Mouse (Mus musculus) testis, adult 2 months (tissue): ENCODE measurements at regions not wholly inside any gene's neighbourhood (a gene's known extent, or its start where the extent isn't known, plus 50 kb on each side); places are given as distances from the start of the nearest gene placed in this dataset.

ENCODE experiments used
- H3K27ac ChIP-seq: fragments of 200-500 bp; 2 replicates; pipeline ENCODE4 v1.5.1; 2012; ENCODE audit warnings: low read depth, low read length; ENCODE audit not compliant: control insufficient read depth, insufficient read depth
- H3K27me3 ChIP-seq: fragments of 200-500 bp; 2 replicates; pipeline ENCODE4 v1.6.1; 2012; ENCODE audit warnings: mild to moderate bottlenecking, low read length, moderate library complexity; ENCODE audit not compliant: control insufficient read depth, insufficient read depth
- H3K36me3 ChIP-seq: fragments of 200-500 bp; 2 replicates; pipeline ENCODE4 v1.6.1; 2012; ENCODE audit warnings: mild to moderate bottlenecking, low read length; ENCODE audit not compliant: control insufficient read depth, insufficient read depth
- H3K4me1 ChIP-seq: fragments of 200-500 bp; 2 replicates; pipeline ENCODE4 v1.6.1; 2012; ENCODE audit warnings: low read length; ENCODE audit not compliant: control insufficient read depth, insufficient read depth
- H3K4me3 ChIP-seq: fragments of 200-500 bp; 2 replicates; pipeline ENCODE4 v1.5.1; 2012; ENCODE audit warnings: low read depth, mild to moderate bottlenecking, low read length, moderate library complexity, mixed read lengths; ENCODE audit not compliant: control insufficient read depth
- CTCF ChIP-seq: fragments of 200-500 bp; IDR thresholded peaks from 2 replicates; pipeline ENCODE4 v1.5.1; 2012; ENCODE audit warnings: low read depth, mild to moderate bottlenecking, inconsistent platforms, low read length, moderate library complexity; ENCODE audit not compliant: control insufficient read depth, insufficient read depth, insufficient replicate concordance
- POLR2A ChIP-seq: fragments of 200-500 bp; IDR thresholded peaks from 2 replicates; pipeline ENCODE4 v1.6.1; 2012; ENCODE audit warnings: low read depth, mild to moderate bottlenecking, inconsistent platforms, low read length, moderate library complexity; ENCODE audit not compliant: control insufficient read depth

- TF ChIP-seq CTCF = no peak
- no peak for TF ChIP-seq POLR2A
- Histone ChIP-seq H3K27ac (no peak overlapping the region), H3K36me3 (no peaks in the 10 kb centered on the region), H3K4me1 (no peaks in the 10 kb centered on the region), H3K27me3 (no peaks in the 10 kb centered on the region), H3K4me3 (no peak overlapping the region)
These were observed 287.5 kb downstream of the Gm11361 start for GRCm38 (mm10) chr13:28544819-28545180.

- no peak for TF ChIP-seq CTCF
- no peak for TF ChIP-seq POLR2A
- H3K36me3 ChIP-seq = no peaks in the 10 kb centered on the region
- H3K4me1 ChIP-seq = no peaks in the 10 kb centered on the region
- no peak overlapping the region for H3K27ac ChIP-seq
- H3K4me3 ChIP-seq = no peak overlapping the region
- H3K27me3 ChIP-seq = no peaks in the 10 kb centered on the region
These were observed 286.9 kb downstream of the Gm11361 start for GRCm38 (mm10) chr13:28544003-28544818.

- Histone ChIP-seq H3K27me3 (no peaks in the 10 kb centered on the region), H3K4me1 (no peaks in the 10 kb centered on the region), H3K27ac (no peak overlapping the region), H3K36me3 (no peaks in the 10 kb centered on the region), H3K4me3 (no peak overlapping the region)
- TF ChIP-seq CTCF (no peak), POLR2A (no peak)
These were observed 284.3 kb downstream of the Gm11361 start for GRCm38 (mm10) chr13:28541607-28542006.

- Histone ChIP-seq H3K4me1 (no peaks in the 10 kb centered on the region), H3K4me3 (no peak overlapping the region)
- TF ChIP-seq CTCF = no peak
- no peak for TF ChIP-seq POLR2A
These were observed 275.8 kb downstream of the Gm11361 start for GRCm38 (mm10) chr13:28533080-28533479.

GRCm38 (mm10) chr13:28532278-28532677 lies 274.9 kb downstream of the Gm11361 start:
- H3K4me3 ChIP-seq = no peak overlapping the region
- no peaks in the 10 kb centered on the region for H3K4me1 ChIP-seq
- H3K27me3 ChIP-seq = no peaks in the 10 kb centered on the region
- no peak for TF ChIP-seq CTCF
- TF ChIP-seq POLR2A = no peak
- no peak overlapping the region for H3K27ac ChIP-seq
- no peaks in the 10 kb centered on the region for H3K36me3 ChIP-seq

More at GRCm38 (mm10) chr13:28533080-28533479, 275.8 kb downstream of the Gm11361 start:
- no peaks in the 10 kb centered on the region for H3K27me3 ChIP-seq
- no peaks in the 10 kb centered on the region for H3K36me3 ChIP-seq
- H3K27ac ChIP-seq = no peak overlapping the region

- Histone ChIP-seq H3K36me3 (no peaks in the 10 kb centered on the region), H3K4me1 (no peaks in the 10 kb centered on the region), H3K4me3 (no peak overlapping the region), H3K27ac (no peak overlapping the region), H3K27me3 (no peaks in the 10 kb centered on the region)
- no peak for TF ChIP-seq POLR2A
- TF ChIP-seq CTCF = no peak
These were observed 274.2 kb downstream of the Gm11361 start for GRCm38 (mm10) chr13:28531534-28531999.

GRCm38 (mm10) chr13:28530947-28531346 lies 273.6 kb downstream of the Gm11361 start:
- H3K4me1 ChIP-seq = no peaks in the 10 kb centered on the region
- no peaks in the 10 kb centered on the region for H3K36me3 ChIP-seq
- no peak overlapping the region for H3K4me3 ChIP-seq
- no peak overlapping the region for H3K27ac ChIP-seq
- TF ChIP-seq POLR2A (no peak), CTCF (no peak)
- no peaks in the 10 kb centered on the region for H3K27me3 ChIP-seq
